Mouse (Mus musculus) lung, postnatal 14 days (tissue): ENCODE data around the gene Spef1.

Experiments
- DNase-seq: peaks from one replicate; pipeline ENCODE4 v3.0.0; 2021

Spef1 gene

GRCm38 (mm10) chr2:131205521-131206182, 18.6 kb upstream of the Spef1 start:
- DNase-seq, result no peak

GRCm38 (mm10) chr2:131204410-131204981, 17.4 kb upstream of the Spef1 start:
- peak; percentile 96 for DNase-seq

- no peak for DNase-seq
These were observed 16.8 kb upstream of the Spef1 start for GRCm38 (mm10) chr2:131203816-131204409.

- DNase-seq, result no peak
These were observed 14.2 kb upstream of the Spef1 start for GRCm38 (mm10) chr2:131201262-131201661.

- DNase-seq, result no peak
These were observed 13.6 kb upstream of the Spef1 start for GRCm38 (mm10) chr2:131200710-131201109.

- DNase-seq, result peak; percentile 43
These were observed 9.7 kb upstream of the Spef1 start for GRCm38 (mm10) chr2:131196606-131197316.

GRCm38 (mm10) chr2:131191005-131191390, 3.9 kb upstream of the Spef1 start:
- no peak for DNase-seq

GRCm38 (mm10) chr2:131190344-131191004, 3.4 kb upstream of the Spef1 start:
- no peak for DNase-seq

- no peak for DNase-seq
These were observed 2.6 kb upstream of the Spef1 start for GRCm38 (mm10) chr2:131189521-131190309.

- no peak for DNase-seq
These were observed 1.2 kb upstream of the Spef1 start for GRCm38 (mm10) chr2:131188311-131188710.

- no peak for DNase-seq
These were observed 480 bp upstream of the Spef1 start for GRCm38 (mm10) chr2:131187602-131187922.

- no peak for DNase-seq
These were observed 739 bp downstream of the Spef1 start for GRCm38 (mm10) chr2:131186343-131186742.

- DNase-seq, result peak; percentile 86
These were observed 7.0 kb downstream of the Spef1 start, which contains the start of gene Cenpb for GRCm38 (mm10) chr2:131179990-131180587. Cenpb (minus strand) TSS chr2:131180067.

GRCm38 (mm10) chr2:131179246-131179886, 7.7 kb downstream of the Spef1 start:
- DNase-seq, result peak; percentile 60

- DNase-seq, result no peak
These were observed 8.2 kb downstream of the Spef1 start for GRCm38 (mm10) chr2:131178828-131179245.

GRCm38 (mm10) chr2:131177932-131178331, 9.2 kb downstream of the Spef1 start:
- DNase-seq, result no peak

- peak; percentile 37 for DNase-seq
These were observed 10.6 kb downstream of the Spef1 start for GRCm38 (mm10) chr2:131176491-131176890.

- DNase-seq, result no peak
These were observed 11.2 kb downstream of the Spef1 start for GRCm38 (mm10) chr2:131175945-131176309.

- no peak for DNase-seq
These were observed 11.7 kb downstream of the Spef1 start for GRCm38 (mm10) chr2:131175286-131175944.

- peak; percentile 60 for DNase-seq
These were observed 12.4 kb downstream of the Spef1 start for GRCm38 (mm10) chr2:131174700-131175099.

- no peak for DNase-seq
These were observed 14.8 kb downstream of the Spef1 start for GRCm38 (mm10) chr2:131172322-131172721.
